Mouse (Mus musculus): ENCODE data around the gene Syf2.

The Syf2 gene

GRCm38 (mm10) chr4:134978930-134979329 lies 48.2 kb downstream of the Syf2 start:
- no peak for DNase-seq

DNA sequence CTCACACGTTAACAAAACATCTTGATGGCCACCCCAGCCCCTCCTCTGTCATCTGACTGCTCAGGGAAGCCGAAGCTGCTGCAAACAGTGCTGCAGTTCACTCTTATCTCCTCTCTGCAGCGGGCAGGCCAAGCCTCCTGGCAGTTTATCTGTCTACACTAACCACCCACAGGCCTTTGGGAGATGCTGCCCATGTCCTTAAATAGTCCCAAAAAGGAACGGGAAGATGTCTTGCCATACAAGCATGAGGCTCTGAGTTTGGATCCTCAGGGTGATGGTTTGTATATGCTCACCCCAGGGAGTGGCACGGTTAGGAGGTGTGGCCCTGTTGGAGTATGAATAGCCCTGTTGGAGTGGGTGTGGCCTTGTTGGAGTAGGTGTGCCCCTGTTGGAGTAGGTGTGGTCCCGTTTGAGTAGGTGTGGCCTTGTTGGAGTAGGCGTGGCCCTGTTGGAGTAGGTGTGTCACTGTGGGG lies 51.3 kb downstream of the Syf2 start:
- no peak for DNase-seq

- no peak for DNase-seq
Measured at GRCm38 (mm10) chr4:134983136-134983535, 52.4 kb downstream of the Syf2 start.

DNA sequence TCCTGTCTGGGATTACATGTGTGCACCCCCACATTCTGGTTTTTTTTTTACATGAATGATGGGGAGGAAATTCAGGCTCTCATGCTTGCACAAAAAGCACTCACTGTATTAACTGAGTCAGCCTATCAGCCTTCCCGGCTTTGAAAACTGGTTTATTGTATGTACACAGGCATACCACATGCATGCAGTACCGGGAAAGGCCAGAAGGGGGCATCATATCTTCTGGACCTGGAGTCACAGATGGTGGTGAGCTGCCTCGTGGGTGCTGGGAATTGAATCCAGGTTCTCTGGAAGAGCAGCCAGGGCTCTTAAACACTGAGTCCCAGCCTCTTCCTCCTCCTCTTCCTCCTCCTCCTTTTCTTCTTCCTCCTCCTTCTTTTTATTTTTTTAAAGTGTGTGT lies 53.9 kb downstream of the Syf2 start:
- no peak for DNase-seq

DNA sequence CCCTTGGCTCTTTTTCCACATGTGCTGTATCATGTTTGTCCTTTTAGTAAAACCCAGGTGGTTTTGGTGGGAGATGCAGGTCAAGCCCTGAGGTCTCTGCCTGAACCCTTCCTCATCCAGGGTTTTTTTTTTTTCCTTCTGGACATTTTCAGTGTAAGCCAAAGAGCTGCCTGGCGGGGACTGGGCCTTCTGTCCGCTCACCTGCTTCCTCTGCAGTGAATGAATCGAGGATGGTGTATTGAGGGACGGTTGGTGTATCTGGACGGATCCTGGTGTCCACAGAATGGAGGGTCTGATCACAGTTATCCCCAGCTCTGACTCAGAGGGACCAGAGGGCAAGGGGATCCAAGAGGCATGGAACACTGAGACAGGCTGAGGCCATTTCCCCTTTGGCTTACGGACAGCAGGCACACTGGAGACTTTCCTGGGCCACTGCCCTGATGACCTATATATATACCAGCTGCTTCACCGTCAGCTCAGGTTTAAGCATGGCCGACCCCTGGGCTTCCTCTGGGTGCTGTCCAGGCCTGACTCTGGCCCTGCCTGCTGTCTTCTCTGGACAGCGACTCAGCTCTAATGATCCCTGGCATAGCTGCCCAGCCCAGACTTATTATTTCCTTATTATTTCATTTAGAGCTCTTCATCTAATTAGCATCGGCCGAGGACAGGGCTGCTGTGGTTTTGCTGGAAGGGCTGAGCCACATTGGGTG lies 55.1 kb downstream of the Syf2 start:
- DNase-seq, result peak; percentile 54

DNA sequence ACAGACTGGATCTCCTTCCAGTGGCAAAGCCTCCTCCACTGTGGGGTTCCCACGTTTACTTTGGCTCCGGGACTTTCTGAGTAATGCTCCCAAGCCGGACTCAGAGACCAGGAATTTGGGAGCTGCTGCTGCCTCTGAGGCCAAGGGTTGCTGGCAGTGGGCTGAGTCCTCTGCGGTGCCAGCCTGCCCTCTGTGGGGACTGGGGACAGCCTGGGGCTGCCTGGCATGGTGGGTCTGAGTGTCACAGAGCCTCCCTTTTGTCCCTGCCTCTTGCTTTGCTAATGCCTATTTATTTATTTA lies 55.6 kb downstream of the Syf2 start:
- DNase-seq, result no peak

DNA sequence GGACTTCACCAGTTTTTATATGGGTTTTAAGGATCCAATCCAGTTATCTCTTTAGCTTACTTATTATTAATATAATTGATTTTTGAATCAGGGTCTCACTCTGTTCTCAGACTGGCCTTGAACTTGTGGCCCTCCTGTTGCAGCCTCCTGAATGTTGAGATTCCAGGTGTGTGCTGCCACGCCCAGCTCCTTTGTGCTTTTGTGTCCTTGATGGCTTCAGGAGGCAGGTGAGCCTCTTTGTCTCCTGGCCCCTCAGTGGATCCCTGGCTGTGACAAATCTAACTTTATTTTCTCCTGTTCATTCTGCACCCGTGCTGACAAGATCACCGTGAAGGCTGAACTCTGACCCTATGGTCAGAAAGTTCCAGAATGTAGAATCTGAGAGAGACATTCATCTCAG lies 56.3 kb downstream of the Syf2 start:
- no peak for DNase-seq

All from cerebellum, adult 9-10 months (tissue).